Mouse (Mus musculus): ENCODE measurements around the gene Ptgis.

- TF ChIP-seq CTCF (IDR thresholded peaks at IDR 0.05) (no peak), EP300 (IDR thresholded peaks at IDR 0.05; ENCODE audit: insufficient read depth, low read depth, low read length) (no peak)
These were observed 91.4 kb downstream of the Ptgis start for GRCm38 (mm10) chr2:167149035-167149434.
